Mouse (Mus musculus) embryo, embryonic 11 days (tissue): Measurements from ENCODE around the gene Il13.

Experiments used
- DNase-seq: peaks from one replicate; pipeline ENCODE4 v3.0.0-alpha.2; 2015

The Il13 gene

DNA sequence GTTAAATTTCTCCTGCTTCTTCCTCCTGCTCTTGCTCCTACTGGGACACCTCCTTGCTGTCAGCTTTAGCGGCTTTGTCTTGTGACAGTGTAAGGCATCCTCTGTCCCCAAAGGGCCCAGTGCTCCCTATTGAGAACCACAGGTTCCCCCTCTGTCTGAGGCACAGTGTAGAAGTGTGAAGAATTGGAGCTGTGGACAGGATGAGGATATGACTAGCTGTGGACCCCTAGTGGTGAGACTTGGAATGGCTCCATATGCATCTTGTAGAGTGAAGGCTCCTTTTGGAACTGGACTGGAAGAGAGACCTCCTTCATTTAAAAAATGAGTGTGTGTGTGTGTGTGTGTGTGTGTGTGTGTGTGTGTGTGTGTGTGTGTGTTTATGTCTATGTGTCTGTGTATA lies 6.6 kb downstream of the Il13 start:
- peak; percentile 89 for DNase-seq

DNA sequence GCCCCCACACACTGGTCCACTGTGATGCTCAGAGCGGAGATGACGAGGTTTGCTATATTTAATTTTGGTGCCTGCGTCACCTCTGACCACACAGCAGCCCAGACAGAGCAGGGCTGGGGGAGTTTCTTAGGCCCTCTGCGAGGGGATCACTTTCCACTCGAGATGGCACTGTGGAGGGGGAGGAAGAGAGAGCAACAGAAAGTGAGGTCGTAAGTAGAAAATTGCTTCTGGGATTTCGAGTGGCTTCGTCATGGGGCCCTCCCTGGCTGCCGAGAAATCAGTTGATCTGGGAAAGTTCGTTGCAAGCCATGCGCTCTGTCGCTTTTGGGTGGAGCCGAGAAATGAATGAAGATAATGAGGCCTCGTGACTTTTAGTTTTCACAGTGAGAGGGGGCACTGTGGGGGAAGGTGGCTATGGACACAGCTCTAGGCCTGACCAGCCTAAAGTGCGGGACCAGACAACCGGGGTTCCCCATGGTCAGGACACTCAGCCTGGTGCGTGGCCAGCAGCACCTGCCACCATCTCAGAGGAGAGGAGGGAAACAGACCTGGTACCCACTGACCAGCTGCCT lies 7.6 kb downstream of the Il13 start:
- no peak for DNase-seq

- DNase-seq = no peak
Measured at GRCm38 (mm10) chr11:53624124-53624523, 10.4 kb downstream of the Il13 start.

DNA sequence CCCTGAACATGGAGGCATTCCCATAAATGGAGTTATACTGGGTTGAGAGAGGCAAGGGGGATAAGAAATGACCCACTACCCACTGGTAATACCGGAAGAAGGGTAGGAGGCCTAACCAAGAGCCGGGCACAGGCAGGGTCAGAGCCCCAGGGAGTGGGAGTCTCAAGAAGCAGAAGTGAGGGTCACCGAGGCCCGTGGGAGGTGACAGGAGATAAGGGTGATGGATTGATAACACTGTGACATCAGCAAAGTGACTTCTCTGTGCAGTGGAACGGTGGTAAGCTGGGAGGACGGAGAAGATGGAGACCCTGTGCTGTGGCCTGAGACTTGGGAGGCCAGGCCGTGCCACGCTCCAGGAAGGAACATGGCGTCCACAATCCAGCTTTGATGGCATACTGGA lies 10.9 kb downstream of the Il13 start:
- DNase-seq = no peak

- no peak for DNase-seq
Measured at GRCm38 (mm10) chr11:53622440-53622806, 12.1 kb downstream of the Il13 start.

GRCm38 (mm10) chr11:53621582-53622439 lies 12.7 kb downstream of the Il13 start:
- no peak for DNase-seq

DNA sequence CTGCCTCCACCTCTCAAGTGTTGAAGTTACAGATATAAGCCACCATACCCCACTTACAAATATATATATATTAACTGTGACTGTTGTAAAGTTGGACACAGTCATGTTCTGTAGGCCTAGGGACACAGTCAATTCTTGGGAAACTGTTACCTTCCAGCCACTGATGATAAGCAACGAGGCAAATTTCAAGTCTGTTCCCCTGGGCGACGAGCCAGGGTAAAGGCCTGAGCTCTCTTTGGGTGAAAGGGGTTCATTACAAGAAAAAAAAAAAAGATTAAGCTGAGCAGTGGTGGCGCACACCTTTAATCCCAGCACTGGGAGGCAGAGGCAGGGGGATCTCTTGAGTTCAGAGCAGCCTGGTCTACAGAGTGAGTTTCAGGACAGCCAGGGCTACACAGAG lies 14.4 kb downstream of the Il13 start:
- no peak for DNase-seq

- DNase-seq = no peak
Measured at GRCm38 (mm10) chr11:53619428-53619827, 15.1 kb downstream of the Il13 start.

GRCm38 (mm10) chr11:53618619-53619198 lies 15.8 kb downstream of the Il13 start, which contains the start of gene Il4:
Gene Il4 (minus strand): TSS chr11:53618669.
- DNase-seq = no peak

DNA sequence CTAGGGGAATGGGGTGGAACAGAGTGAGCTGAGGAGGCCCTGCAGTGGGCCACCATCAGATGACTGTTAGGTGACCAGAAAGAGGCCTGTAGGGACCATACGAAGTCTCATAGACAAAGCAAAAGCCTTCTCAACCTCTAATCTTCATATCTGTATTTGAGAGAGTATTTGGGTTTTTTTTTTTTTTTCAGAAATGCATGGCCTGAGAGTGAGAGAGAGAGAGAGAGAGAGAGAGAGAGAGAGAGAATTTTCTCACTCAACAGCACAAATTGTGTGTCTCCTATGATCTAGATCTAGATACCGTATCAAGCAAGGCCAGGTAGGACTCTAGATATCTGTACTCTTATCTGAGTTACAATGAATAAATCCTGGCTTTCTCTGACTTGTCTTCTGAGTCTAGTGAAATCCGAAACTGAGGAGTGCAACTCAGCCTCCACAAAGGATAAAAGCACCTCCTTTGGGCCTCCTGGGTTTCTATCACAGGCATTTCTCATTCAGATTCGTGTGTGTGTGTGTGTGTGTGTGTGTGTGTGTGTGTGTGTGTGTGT lies 16.9 kb downstream of the Il13 start:
- DNase-seq = no peak

- DNase-seq = no peak
Measured at GRCm38 (mm10) chr11:53616748-53617558, 17.5 kb downstream of the Il13 start.

DNA sequence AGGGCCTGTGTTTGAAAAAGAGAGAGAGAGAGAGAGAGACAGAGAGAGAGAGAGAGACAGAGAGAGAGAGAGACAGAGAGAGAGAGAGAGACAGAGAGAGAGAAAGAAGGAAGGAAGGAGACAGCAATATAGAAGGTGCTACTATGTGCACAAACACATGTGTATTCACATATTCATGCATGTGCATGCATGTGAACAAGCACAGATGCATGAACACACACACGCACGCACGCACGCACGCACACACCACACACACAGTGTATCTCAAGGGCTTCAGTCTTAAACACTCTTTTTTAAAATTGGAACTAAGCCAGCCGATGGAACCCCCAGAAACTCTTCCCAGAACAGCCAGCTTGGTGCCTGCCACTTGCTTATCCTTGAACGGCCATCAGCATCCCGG lies 18.9 kb downstream of the Il13 start:
- no peak for DNase-seq

GRCm38 (mm10) chr11:53615172-53615571 lies 19.3 kb downstream of the Il13 start:
- no peak for DNase-seq

DNA sequence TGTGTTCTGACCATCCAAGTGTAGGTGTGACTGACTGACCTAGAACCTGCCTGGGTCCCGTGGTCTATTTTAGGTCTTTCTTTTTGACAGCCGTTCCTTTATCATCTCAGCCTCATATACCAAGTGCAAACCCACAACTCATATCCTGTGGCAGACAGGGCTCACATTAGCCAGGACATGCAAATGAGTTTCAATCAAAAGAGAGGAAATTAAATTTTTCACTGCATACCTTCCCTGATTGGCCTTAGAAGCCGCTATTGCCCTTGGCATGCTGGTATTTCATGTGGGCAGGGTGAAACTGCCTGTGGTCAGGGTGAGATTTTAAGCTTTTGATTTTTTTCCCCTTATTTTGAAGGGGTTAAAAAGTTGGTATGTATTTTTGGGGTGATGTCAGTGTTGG lies 24.8 kb downstream of the Il13 start:
- no peak for DNase-seq

- DNase-seq = no peak
Measured at GRCm38 (mm10) chr11:53609231-53609630, 25.3 kb downstream of the Il13 start.

- DNase-seq = peak; percentile 28
Measured at GRCm38 (mm10) chr11:53605609-53606008, 28.9 kb downstream of the Il13 start.

- no peak for DNase-seq
Measured at GRCm38 (mm10) chr11:53604983-53605382, 29.5 kb downstream of the Il13 start.

GRCm38 (mm10) chr11:53591116-53591515 lies 43.4 kb downstream of the Il13 start:
- DNase-seq = no peak

GRCm38 (mm10) chr11:53590368-53590768 lies 44.1 kb downstream of the Il13 start:
- peak; percentile 58 for DNase-seq

DNA sequence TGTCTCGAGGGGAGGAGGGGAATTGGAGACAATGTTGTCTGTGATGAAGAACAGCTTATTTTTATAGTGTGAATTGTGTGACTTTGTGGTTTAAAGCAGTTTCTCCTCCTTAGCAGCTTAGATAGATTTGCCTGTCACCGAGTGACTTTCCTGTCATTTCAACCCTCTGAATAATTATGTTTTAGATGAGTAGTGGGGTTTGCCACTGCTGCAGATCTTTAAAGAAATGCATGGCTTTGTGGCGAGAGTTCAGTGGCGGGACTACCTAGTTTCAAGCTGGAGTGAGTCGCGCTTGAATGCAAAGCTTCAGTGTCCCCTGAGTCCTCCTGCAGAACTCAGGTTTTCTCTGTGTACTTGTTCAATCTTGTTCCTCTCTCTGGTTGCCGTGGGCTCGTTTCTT lies 46.2 kb downstream of the Il13 start:
- DNase-seq = no peak

GRCm38 (mm10) chr11:53585510-53585909 lies 49.0 kb downstream of the Il13 start:
- DNase-seq = no peak

DNA sequence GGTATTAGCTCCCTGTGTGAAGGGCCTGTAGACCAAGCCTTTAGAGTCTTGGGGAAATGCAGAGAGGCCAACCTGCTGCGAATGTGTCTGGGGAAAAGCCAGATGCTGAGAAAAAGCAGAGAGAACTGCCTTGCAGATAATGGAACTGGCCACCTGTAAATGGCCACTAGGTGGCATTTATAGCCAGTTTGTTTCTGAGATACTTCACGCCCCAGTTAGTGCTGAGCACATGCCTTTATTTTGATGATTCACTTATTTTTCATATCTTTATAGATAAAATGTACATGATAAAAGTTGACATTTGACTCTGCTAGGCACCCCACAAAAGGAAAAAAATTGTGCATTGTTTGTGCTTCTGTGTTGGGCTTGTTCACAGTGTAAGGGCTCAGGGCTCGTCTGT lies 49.7 kb downstream of the Il13 start:
- peak; percentile 67 for DNase-seq

DNA sequence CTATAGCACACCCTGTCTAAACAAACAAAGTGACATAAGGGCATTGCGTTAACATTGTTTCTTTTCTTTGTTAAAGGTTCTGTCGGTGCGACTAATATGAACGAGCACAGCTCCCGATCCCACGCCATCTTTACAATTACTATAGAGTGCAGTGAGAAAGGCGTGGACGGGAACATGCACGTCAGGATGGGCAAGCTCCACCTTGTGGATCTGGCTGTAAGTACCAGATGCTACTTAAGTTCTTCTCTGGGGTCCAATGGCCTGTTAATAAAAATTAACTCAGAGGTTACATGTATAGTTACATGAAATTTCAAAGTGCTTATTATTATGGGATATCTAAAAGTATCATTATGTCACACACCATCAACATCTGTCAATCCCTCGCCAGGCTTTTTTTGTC lies 51.4 kb downstream of the Il13 start:
- DNase-seq = peak; percentile 13
